Mouse (Mus musculus) adrenal gland, adult 18-20 months (tissue): Measurements from ENCODE around the gene Tat. TPM values are rescaled to one million over a fixed set of nuclear protein-coding genes. Genes with fewer than 3 reads are reported as not detected.
"Not testable (repeated sequence)": the region's sequence is repeated elsewhere in the genome, so short reads cannot be mapped to it uniquely, and the experiment has no call there.

Source experiments
- DNase-seq, 2 experiments: peaks; one replicate each; pipeline ENCODE4 v3.0.0; 2021 to 2022; ENCODE audit warnings: low spot score in 2 of 2
- total RNA-seq, 2 experiments: library from RNA; stranded (reverse); gene quantifications; 1 replicate in 1 of 2; 2 replicates in 1 of 2; pipeline ENCODE4 v1.2.3; 2021

Tat gene
- total RNA-seq, 2 experiments from 2014 or later: 0.13 to 1.3 TPM

GRCm38 (mm10) chr8:109982386-109983105 lies 7.7 kb upstream of the Tat start:
- no peak for DNase-seq

GRCm38 (mm10) chr8:109983944-109984343 lies 6.3 kb upstream of the Tat start:
- DNase-seq: no peak

- DNase-seq: no peak
Measured at GRCm38 (mm10) chr8:109986384-109986783, 3.9 kb upstream of the Tat start.

- no peak for DNase-seq
Measured at GRCm38 (mm10) chr8:109987776-109988175, 2.5 kb upstream of the Tat start.

- no peak for DNase-seq
Measured at GRCm38 (mm10) chr8:109989151-109989550, 1.1 kb upstream of the Tat start.

- DNase-seq: no peak
Measured at GRCm38 (mm10) chr8:109992166-109992565, 1.9 kb downstream of the Tat start.

- DNase-seq: no peak
Measured at GRCm38 (mm10) chr8:109992951-109993350, 2.7 kb downstream of the Tat start.

GRCm38 (mm10) chr8:109997381-109997780 lies 7.1 kb downstream of the Tat start:
- DNase-seq: no peak

- no peak for DNase-seq
Measured at GRCm38 (mm10) chr8:109998066-109998465, 7.8 kb downstream of the Tat start.

- no peak for DNase-seq
Measured at GRCm38 (mm10) chr8:109999974-110000373, 9.7 kb downstream of the Tat start.

GRCm38 (mm10) chr8:110002953-110003352 lies 12.7 kb downstream of the Tat start:
- peak; percentile 40 to 43 for DNase-seq

- no peak for DNase-seq
Measured at GRCm38 (mm10) chr8:110004300-110004699, 14.1 kb downstream of the Tat start.

GRCm38 (mm10) chr8:110006312-110007023 lies 16.2 kb downstream of the Tat start:
- DNase-seq: no peak

GRCm38 (mm10) chr8:110008228-110008994 lies 18.2 kb downstream of the Tat start:
- no peak for DNase-seq

- no peak for DNase-seq
Measured at GRCm38 (mm10) chr8:110008995-110009446, 18.8 kb downstream of the Tat start.

- peak; percentile 54 to 57 for DNase-seq
Measured at GRCm38 (mm10) chr8:110010868-110011267, 20.6 kb downstream of the Tat start.

- no peak for DNase-seq
Measured at GRCm38 (mm10) chr8:110022081-110022480, 31.8 kb downstream of the Tat start.

GRCm38 (mm10) chr8:110022768-110023344 lies 32.6 kb downstream of the Tat start:
- no peak for DNase-seq

GRCm38 (mm10) chr8:110033771-110034170 lies 43.5 kb downstream of the Tat start:
- DNase-seq: not testable (repeated sequence)

- DNase-seq: no peak
Measured at GRCm38 (mm10) chr8:110034331-110034730, 44.1 kb downstream of the Tat start.

GRCm38 (mm10) chr8:110036156-110036555 lies 45.9 kb downstream of the Tat start:
- DNase-seq: no peak
